23 mouse cellular contexts compared by ENCODE assay signal in genomic region chr4:57751054-57751453, GRCm38 (mm10). TPM values are rescaled to one million over a fixed set of nuclear protein-coding genes. Genes with fewer than 3 reads are reported as not detected.
DNase-seq lines count a peak whose midpoint lies in the region; ATAC-seq lines count a peak whose summit lies in the region.
"Had no signal": no experiment of that assay in that cellular context is flagged by ENCODE, and none has a peak within 500 bp of the region (broad histone marks: within the 10 kb centered on the region; RNA-seq: fewer than 3 reads in every experiment).

No protein-coding gene starts in this region.

- H3K27me3 ChIP-seq in heart, embryonic 10.5 days (ENCODE audit: insufficient read depth, poor library complexity, severe bottlenecking) = no peaks in the 10 kb centered on the region
- no peaks in the 10 kb centered on the region for H3K27me3 ChIP-seq in hindbrain, embryonic 10.5 days (ENCODE audit: insufficient read depth, poor library complexity, severe bottlenecking)
- no peaks in the 10 kb centered on the region for H3K27me3 ChIP-seq in hindbrain, embryonic 14.5 days (ENCODE audit: control insufficient read depth, insufficient read depth, low read length)
- no peaks in the 10 kb centered on the region for H3K27me3 ChIP-seq in lung, embryonic 16.5 days (ENCODE audit: control insufficient read depth, insufficient read depth, low read depth, low read length)
- no peaks in the 10 kb centered on the region for H3K27me3 ChIP-seq in limb, embryonic 12.5 days
- no peaks in the 10 kb centered on the region for H3K27me3 ChIP-seq in midbrain, embryonic 15.5 days (replicated peaks)
- H3K27me3 ChIP-seq: limb, embryonic 13.5 days; liver, embryonic 12.5 days; midbrain, embryonic 12.5 days had no signal

- peak overlapping the region; percentile 42; the same call in 1 of the 2 replicates for H3K27ac ChIP-seq in heart, embryonic 10.5 days
- H3K27ac ChIP-seq in hindbrain, embryonic 10.5 days = peak overlapping the region; percentile 41; the same call in 1 of the 2 replicates
- no peak overlapping the region for H3K27ac ChIP-seq in hindbrain, embryonic 14.5 days
- no peak overlapping the region for H3K27ac ChIP-seq in lung, embryonic 16.5 days (ENCODE audit: low read length)
- 0 out of 2 replicates have a peak overlapping the region, but pooled peaks have one; percentile 14 for H3K27ac ChIP-seq in limb, embryonic 12.5 days
- no peak overlapping the region for H3K27ac ChIP-seq in midbrain, embryonic 15.5 days
- H3K27ac ChIP-seq: hindbrain, postnatal 0 days; limb, embryonic 13.5 days; liver, embryonic 12.5 days; midbrain, embryonic 12.5 days; stomach, postnatal 0 days had no signal

- H3K4me2 ChIP-seq in hindbrain, embryonic 14.5 days (replicated peaks) = no peak overlapping the region
- H3K4me2 ChIP-seq in lung, embryonic 16.5 days (ENCODE audit: low read depth, low read length) = no peak overlapping the region
- no peak overlapping the region for H3K4me2 ChIP-seq in limb, embryonic 12.5 days
- no peak overlapping the region for H3K4me2 ChIP-seq in midbrain, embryonic 15.5 days
- H3K4me2 ChIP-seq: limb, embryonic 13.5 days; liver, embryonic 12.5 days; midbrain, embryonic 12.5 days had no signal

- ATAC-seq in hindbrain, embryonic 14.5 days (ENCODE audit: low FRiP score) = no peak
- ATAC-seq in lung, embryonic 16.5 days (ENCODE audit: low read depth) = peak; percentile 66
- ATAC-seq in limb, embryonic 12.5 days (ENCODE audit: insufficient number of reproducible peaks, insufficient read depth, low FRiP score, low TSS enrichment, low read depth) = no peak
- no peak for ATAC-seq in midbrain, embryonic 15.5 days (replicated peaks)
- ATAC-seq: CD4-positive, CD25-positive, alpha-beta regulatory T cell, adult 4 months; forebrain, embryonic 16.5 days; hindbrain, postnatal 0 days; intestine, embryonic 16.5 days; liver, embryonic 12.5 days had no signal

- no peak overlapping the region for H3K9ac ChIP-seq in hindbrain, embryonic 14.5 days
- H3K9ac ChIP-seq in lung, embryonic 16.5 days (ENCODE audit: low read length) = no peak overlapping the region
- no peak overlapping the region for H3K9ac ChIP-seq in limb, embryonic 12.5 days (replicated peaks)
- no peak overlapping the region for H3K9ac ChIP-seq in midbrain, embryonic 15.5 days
- H3K9ac ChIP-seq: limb, embryonic 13.5 days; liver, embryonic 12.5 days; midbrain, embryonic 12.5 days had no signal

- no peak for DNase-seq in heart, embryonic 10.5 days (ENCODE audit: low spot score)
- DNase-seq in heart, postnatal 10 days = no peak
- DNase-seq in hindbrain, embryonic 10.5 days (ENCODE audit: low spot score) = no peak
- DNase-seq in hindbrain, embryonic 14.5 days (ENCODE audit: low spot score) = no peak
- no peak for DNase-seq in lung, postnatal 14 days
- DNase-seq: adrenal gland, postnatal 25 days; cerebellum, adult 8-10 months; cerebellum, postnatal 36 days; gastrocnemius, postnatal 14 days; kidney, postnatal 10 days; right cerebral cortex, postnatal 14 days had no signal

- H3K36me3 ChIP-seq in heart, embryonic 10.5 days = peaks cover 7% of the 10 kb centered on the region
- no peaks in the 10 kb centered on the region for H3K36me3 ChIP-seq in hindbrain, embryonic 10.5 days
- no peaks in the 10 kb centered on the region for H3K36me3 ChIP-seq in hindbrain, embryonic 14.5 days (replicated peaks; ENCODE audit: control insufficient read depth, insufficient read depth)
- no peaks in the 10 kb centered on the region for H3K36me3 ChIP-seq in lung, embryonic 16.5 days (ENCODE audit: control insufficient read depth, insufficient read depth, low read length)
- H3K36me3 ChIP-seq in limb, embryonic 12.5 days = peaks cover 3% of the 10 kb centered on the region; the same call in 1 of the 2 replicates
- H3K36me3 ChIP-seq in midbrain, embryonic 15.5 days (replicated peaks) = no peaks in the 10 kb centered on the region
- H3K36me3 ChIP-seq: forebrain, embryonic 10.5 days; liver, embryonic 12.5 days; midbrain, embryonic 12.5 days had no signal

- intact Hi-C loops in heart, postnatal 10 days (cut with DNase I) = no loop called here

- no peak overlapping the region for H3K4me3 ChIP-seq in heart, embryonic 10.5 days
- H3K4me3 ChIP-seq in hindbrain, embryonic 10.5 days = no peak overlapping the region
- no peak overlapping the region for H3K4me3 ChIP-seq in hindbrain, embryonic 14.5 days (replicated peaks; ENCODE audit: low read length)
- no peak overlapping the region for H3K4me3 ChIP-seq in lung, embryonic 16.5 days (ENCODE audit: low read length)
- no peak overlapping the region for H3K4me3 ChIP-seq in limb, embryonic 12.5 days (replicated peaks)
- H3K4me3 ChIP-seq in midbrain, embryonic 15.5 days = no peak overlapping the region
- H3K4me3 ChIP-seq: forebrain, embryonic 10.5 days; limb, embryonic 13.5 days; liver, embryonic 12.5 days; midbrain, embryonic 12.5 days had no signal

- 48% methylated on average over 4 of the region's 4 CpGs for WGBS in heart, embryonic 10.5 days
- WGBS in hindbrain, embryonic 10.5 days = 78% methylated on average over 4 of the region's 4 CpGs
- 70% methylated on average over 4 of the region's 4 CpGs for WGBS in hindbrain, embryonic 14.5 days
- 35% methylated on average over 4 of the region's 4 CpGs for WGBS in lung, embryonic 16.5 days
- 36% methylated on average over 4 of the region's 4 CpGs for WGBS in limb, embryonic 12.5 days
- 68% methylated on average over 4 of the region's 4 CpGs for WGBS in midbrain, embryonic 15.5 days

- no peaks in the 10 kb centered on the region for H3K9me3 ChIP-seq in heart, embryonic 10.5 days
- H3K9me3 ChIP-seq in hindbrain, embryonic 10.5 days = no peaks in the 10 kb centered on the region; the same call in 1 of the 2 replicates
- no peaks in the 10 kb centered on the region for H3K9me3 ChIP-seq in hindbrain, embryonic 14.5 days (ENCODE audit: control insufficient read depth, low read length)
- H3K9me3 ChIP-seq in lung, embryonic 16.5 days (ENCODE audit: control insufficient read depth, low read length) = no peaks in the 10 kb centered on the region
- no peaks in the 10 kb centered on the region for H3K9me3 ChIP-seq in limb, embryonic 12.5 days
- H3K9me3 ChIP-seq in midbrain, embryonic 15.5 days = no peaks in the 10 kb centered on the region
- H3K9me3 ChIP-seq: forebrain, embryonic 10.5 days; limb, embryonic 13.5 days; liver, embryonic 12.5 days; midbrain, embryonic 12.5 days had no signal

- H3K4me1 ChIP-seq in heart, embryonic 10.5 days = peaks cover 33% of the 10 kb centered on the region
- H3K4me1 ChIP-seq in hindbrain, embryonic 10.5 days (replicated peaks) = peaks cover 25% of the 10 kb centered on the region
- H3K4me1 ChIP-seq in hindbrain, embryonic 14.5 days (replicated peaks; ENCODE audit: control insufficient read depth, insufficient read depth, low read length) = no peaks in the 10 kb centered on the region
- 0 out of 2 replicates have a peak, but pooled peaks cover 3% of the 10 kb centered on the region for H3K4me1 ChIP-seq in lung, embryonic 16.5 days (replicated peaks; ENCODE audit: control insufficient read depth, insufficient read depth, low read length)
- H3K4me1 ChIP-seq in limb, embryonic 12.5 days (replicated peaks) = peaks cover 15% of the 10 kb centered on the region
- 0 out of 2 replicates have a peak, but pooled peaks cover 2% of the 10 kb centered on the region for H3K4me1 ChIP-seq in midbrain, embryonic 15.5 days
- H3K4me1 ChIP-seq: liver, embryonic 12.5 days had no signal

RNA-seq across cellular contexts. Expression of gene Akap2, which starts 33.6 kb away (rescaled TPM):
- polyA plus RNA-seq in heart, embryonic 10.5 days (2016; fragmentation: Nextera tagmentation; extraction: Ambion mirVana) = 30.1 and 39.6 TPM in 2 replicates
- total RNA-seq in heart, postnatal 10 days (2021) = 100 to 1,000 TPM; 127 to 141 TPM
- polyA plus RNA-seq in hindbrain, embryonic 10.5 days (2016; fragmentation: Nextera tagmentation; extraction: Ambion mirVana) = 30.2 and 31.8 TPM in 2 replicates
- 13.0 and 14.3 TPM in 2 replicates for polyA plus RNA-seq in hindbrain, embryonic 14.5 days (2014; fragmentation: Nextera tagmentation; extraction: Ambion mirVana)
- polyA plus RNA-seq in lung, embryonic 16.5 days (2015; fragmentation: Nextera tagmentation; extraction: Ambion mirVana) = 44.4 and 46.5 TPM in 2 replicates
- polyA plus RNA-seq in limb, embryonic 12.5 days (2016; fragmentation: Nextera tagmentation; extraction: Ambion mirVana) = 25.4 and 32.0 TPM in 2 replicates
- polyA plus RNA-seq in midbrain, embryonic 15.5 days (2015; fragmentation: Nextera tagmentation; extraction: Ambion mirVana) = 9.8 and 10.2 TPM in 2 replicates

Comparison
In these comparisons a context has a peak if more than half of its experiments do, and no peak if none do; other contexts are left out.
1. H3K27ac ChIP-seq: peak in heart, embryonic 10.5 days (single experiment), hindbrain, embryonic 10.5 days (single experiment) and limb, embryonic 12.5 days (single experiment); none in hindbrain, embryonic 14.5 days (single experiment), lung, embryonic 16.5 days (single experiment) and midbrain, embryonic 15.5 days (single experiment).